15 mouse cellular contexts compared by ENCODE assay signal in genomic region chr10:44308280-44308679, GRCm38 (mm10).
"Had no signal": no experiment of that assay in that cellular context is flagged by ENCODE, and none has a peak within 500 bp of the region (broad histone marks: within the 10 kb centered on the region; RNA-seq: fewer than 3 reads in every experiment).

No protein-coding gene starts in this region.

- ATAC-seq: hindbrain, postnatal 0 days; intestine, embryonic 15.5 days; intestine, postnatal 0 days; liver, embryonic 12.5 days had no signal

- DNase-seq: gastrocnemius, postnatal 14 days; gastrocnemius, postnatal 36 days; heart, adult 18-20 months; heart, postnatal 10 days; kidney, adult 18-20 months; kidney, adult 8-10 months; kidney, postnatal 10 days; kidney, postnatal 25 days; kidney, postnatal 4 days; layer of hippocampus, postnatal 36 days; left cerebral cortex, postnatal 4 days had no signal
